Mouse (Mus musculus): ENCODE results near the gene Fthl17e.
"Not testable (repeated sequence)": the region's sequence is repeated elsewhere in the genome, so short reads cannot be mapped to it uniquely, and the experiment has no call there.

Fthl17e gene

DNA sequence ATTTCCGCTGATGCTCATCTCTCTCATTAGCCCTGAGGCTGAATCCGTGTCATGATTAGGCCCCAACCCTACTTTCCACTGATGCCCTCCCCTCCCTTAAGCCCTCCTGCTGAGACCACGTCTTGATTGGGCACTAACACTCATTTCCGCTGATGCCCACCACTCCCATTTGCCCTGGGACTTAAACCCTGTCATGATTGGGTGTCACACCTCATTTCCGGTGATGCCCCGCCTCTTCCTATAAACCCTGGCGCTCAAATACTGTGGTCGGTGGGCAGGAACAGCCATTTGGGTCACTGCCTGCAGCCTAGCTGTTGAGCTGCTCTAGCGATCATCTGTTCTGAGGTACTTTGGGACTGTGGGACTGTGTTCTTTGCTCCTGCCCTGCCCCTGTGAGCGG is at the start of gene Fthl17e:
TSS of gene Fthl17e (plus strand) at position 301 of the 400 bp plus-strand sequence.
- DNase-seq (ENCODE audit: extremely low read depth, low read depth, low spot score), result not testable (repeated sequence)

DNA sequence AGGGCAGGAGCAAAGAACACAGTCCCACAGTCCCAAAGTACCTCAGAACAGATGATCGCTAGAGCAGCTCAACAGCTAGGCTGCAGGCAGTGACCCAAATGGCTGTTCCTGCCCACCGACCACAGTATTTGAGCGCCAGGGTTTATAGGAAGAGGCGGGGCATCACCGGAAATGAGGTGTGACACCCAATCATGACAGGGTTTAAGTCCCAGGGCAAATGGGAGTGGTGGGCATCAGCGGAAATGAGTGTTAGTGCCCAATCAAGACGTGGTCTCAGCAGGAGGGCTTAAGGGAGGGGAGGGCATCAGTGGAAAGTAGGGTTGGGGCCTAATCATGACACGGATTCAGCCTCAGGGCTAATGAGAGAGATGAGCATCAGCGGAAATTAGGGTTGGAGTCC is 46.6 kb upstream of the Fthl17e start, which contains the start of gene Fthl17d:
TSS of gene Fthl17d (minus strand) at position 101 of the 400 bp plus-strand sequence.
- DNase-seq (ENCODE audit: extremely low read depth, low read depth, low spot score), result not testable (repeated sequence)

DNA sequence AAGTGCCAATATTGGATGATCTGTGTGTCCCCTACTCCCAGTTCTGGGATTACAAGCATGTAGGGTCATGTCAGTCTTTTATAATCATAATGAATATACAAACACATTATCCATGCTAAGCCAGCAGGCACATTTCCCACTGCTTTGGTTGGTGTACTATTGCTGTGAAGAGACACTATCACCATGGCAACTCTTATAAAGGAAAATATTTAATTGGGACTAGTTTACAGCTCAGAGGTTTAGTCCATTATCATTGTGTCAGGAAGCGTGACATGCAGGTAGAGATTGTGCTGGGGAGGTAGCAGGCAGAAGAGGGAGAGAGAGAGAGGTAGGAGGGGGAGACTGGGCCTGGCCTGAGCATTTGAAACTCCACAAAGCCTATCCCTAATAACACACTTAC is 17.2 kb upstream of the Fthl17e start:
- no peak for DNase-seq (ENCODE audit: extremely low read depth, low read depth, low spot score)

DNA sequence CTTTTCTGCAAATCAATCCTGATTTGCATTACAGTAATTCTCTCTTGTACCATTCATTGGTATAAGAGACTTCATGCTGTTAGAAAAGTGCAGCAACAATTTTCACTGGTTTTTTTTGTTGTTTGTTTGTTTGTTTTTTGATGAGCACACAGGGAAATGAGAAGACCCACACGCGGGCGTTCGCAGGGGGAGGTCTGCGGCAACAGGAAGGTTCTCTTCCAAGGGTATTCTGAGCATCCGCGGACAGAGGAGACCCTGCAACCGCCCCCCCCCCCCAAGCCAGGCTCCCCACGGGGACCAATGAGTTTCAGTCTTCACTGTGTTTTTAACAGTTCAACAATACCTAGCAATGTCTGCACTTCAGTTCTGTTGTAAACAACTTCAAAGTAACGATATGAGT is 13.8 kb upstream of the Fthl17e start:
- no peak for DNase-seq (ENCODE audit: extremely low read depth, low read depth, low spot score)

DNA sequence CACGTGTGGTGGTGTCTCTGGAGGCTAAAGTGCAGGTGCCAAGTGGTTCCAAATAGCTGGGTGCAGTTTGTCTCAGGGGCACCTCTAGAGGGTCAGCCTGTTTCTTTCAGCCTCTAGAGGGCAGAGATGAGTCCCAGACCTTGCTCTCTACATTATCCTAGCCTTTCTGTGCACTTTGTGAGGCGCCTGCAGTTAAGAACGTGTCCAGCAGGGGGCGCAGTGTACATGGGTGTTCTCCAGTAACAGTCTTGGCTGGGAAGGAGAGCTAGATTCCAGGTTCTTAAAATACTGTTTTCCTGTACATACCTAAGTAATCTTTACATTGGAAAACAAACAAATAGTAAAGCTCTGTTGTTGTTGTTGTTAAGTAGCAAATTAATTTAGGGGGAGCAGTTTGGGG is 8.3 kb downstream of the Fthl17e start:
- DNase-seq (ENCODE audit: extremely low read depth, low read depth, low spot score), result not testable (repeated sequence)

DNA sequence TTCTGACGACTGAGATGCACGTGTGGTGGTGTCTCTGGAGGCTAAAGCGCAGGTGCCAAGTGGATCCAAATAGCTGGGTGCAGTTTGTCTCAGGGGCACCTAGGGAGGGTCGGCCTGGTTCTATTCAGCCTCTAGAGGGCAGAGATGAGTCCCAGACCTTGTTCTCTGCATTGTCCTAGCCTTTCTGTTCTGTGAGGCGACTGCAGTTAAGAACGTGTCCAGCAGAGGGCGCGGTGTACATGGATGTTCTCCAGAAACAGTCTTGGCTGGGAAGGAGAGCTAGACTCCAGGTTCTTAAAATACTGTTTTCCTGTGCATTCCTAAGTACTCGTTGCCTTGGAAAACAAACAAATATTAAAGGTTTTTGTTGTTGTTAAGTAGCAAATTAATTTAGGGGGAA is 27.7 kb downstream of the Fthl17e start:
- DNase-seq (ENCODE audit: extremely low read depth, low read depth, low spot score), result not testable (repeated sequence)

DNA sequence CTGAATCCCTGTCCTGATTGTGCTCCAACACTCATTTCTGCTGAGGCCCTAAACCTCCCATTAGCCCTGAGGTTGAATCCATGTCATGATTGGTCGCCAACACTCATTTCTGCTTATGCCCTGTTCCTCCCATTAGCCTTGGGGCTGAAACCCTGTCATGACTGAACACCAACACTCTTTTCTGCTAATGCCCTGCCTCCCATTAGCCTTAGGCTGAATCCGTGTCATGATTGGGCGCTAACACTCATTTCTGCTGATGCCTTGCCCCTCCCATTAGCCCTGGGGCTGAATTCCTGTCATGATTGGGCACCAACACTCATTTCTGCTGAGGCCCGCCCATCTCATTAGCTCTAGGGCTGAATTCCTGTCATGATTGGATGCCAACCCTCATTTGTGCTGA is 28.8 kb downstream of the Fthl17e start:
- no peak for DNase-seq (ENCODE audit: extremely low read depth, low read depth, low spot score)

DNA sequence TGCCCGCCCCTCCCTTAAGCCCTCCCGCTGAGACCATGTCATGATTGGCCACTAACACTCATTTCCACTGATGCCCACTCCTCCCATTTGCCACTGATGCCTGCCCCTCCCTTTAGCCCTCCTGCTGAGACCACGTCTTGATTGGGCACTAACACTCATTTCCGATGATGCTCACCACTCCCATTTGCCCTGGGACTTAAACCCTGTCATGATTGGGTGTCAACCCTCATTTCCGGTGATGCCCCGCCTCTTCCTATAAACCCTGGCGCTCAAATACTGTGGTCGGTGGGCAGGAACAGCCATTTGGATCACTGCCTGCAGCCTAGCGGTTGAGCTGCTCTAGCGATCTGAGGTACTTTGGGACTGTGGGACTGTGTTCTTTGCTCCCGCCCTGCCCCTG is 29.4 kb downstream of the Fthl17e start, which contains the start of gene Fthl17f:
TSS of gene Fthl17f (plus strand) at position 301 of the 400 bp plus-strand sequence.
- DNase-seq (ENCODE audit: extremely low read depth, low read depth, low spot score), result not testable (repeated sequence)

DNA sequence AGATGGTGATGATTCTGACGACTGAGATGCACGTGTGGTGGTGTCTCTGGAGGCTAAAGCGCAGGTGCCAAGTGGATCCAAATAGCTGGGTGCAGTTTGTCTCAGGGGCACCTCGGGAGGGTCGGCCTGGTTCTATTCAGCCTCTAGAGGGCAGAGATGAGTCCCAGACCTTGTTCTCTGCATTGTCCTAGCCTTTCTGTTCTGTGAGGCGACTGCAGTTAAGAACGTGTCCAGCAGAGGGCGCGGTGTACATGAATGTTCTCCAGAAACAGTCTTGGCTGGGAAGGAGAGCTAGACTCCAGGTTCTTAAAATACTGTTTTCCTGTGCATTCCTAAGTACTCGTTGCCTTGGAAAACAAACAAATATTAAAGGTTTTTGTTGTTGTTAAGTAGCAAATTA is 44.4 kb downstream of the Fthl17e start:
- not testable (repeated sequence) for DNase-seq (ENCODE audit: extremely low read depth, low read depth, low spot score)

Measured in fat pad, adult 2 months (tissue).